In the genomic region with DNA sequence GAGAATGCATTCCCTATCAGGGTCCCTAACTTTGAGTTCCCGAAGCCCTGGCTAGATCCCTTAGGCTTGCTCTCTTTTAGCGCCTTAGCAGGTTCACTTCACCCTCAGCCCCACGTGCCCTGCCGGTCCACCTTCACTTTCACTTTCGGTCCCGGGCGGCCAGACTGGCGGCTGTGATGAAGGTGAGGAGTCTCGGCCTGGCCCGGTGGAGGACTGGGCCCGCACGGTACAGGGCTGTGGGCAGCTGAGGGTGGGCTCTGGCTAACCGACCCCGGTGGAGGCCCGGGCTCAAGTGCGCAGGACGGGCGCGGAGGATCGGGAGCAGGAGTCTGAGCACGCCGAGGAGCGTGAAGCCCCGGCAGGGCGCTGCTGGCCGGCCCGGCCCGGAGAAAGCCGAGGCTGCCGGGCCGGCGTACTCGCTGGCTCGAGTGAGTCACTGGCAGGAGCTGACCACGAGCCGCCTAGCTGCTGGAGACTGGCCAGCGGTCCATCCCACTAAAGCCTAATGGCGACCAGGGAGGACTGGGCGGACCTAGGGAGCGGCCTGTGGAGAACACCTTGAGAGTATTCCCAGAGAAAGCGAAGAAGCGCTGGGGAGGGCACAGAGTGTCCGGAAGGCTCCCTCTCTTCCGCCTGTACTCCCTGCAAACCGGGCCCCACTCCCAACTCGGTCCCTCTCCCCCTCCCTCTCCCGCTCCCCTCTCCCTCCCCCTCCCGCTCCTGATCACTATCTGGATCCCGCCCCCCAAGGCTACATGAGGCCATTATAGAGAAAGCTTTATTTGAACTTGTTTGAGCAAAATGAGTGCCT, we compare ENCODE assay signal across 8 mouse cellular contexts. TPM values are rescaled to one million over a fixed set of nuclear protein-coding genes. Genes with fewer than 3 reads are reported as not detected.
DNase-seq lines count a peak whose midpoint lies in the region; ATAC-seq and TF ChIP-seq lines count a peak whose summit lies in the region.

No protein-coding gene starts in this region.

- peak overlapping the region; percentile 93 for H3K27ac ChIP-seq in embryonic facial prominence, embryonic 13.5 days
- peak overlapping the region; percentile 84 for H3K27ac ChIP-seq in kidney, adult 2 months (ENCODE audit: insufficient read depth, low read depth, low read length)
- peak overlapping the region; percentile 85 for H3K27ac ChIP-seq in limb, embryonic 11.5 days (replicated peaks; ENCODE audit: low read depth, low read length)
- peak overlapping the region; percentile 72 for H3K27ac ChIP-seq in midbrain, embryonic 13.5 days
- peak overlapping the region; percentile 95 for H3K27ac ChIP-seq in small intestine, adult 2 months (ENCODE audit: insufficient read depth, low read depth, low read length)

- no peaks in the 10 kb centered on the region for H3K9me3 ChIP-seq in embryonic facial prominence, embryonic 13.5 days
- H3K9me3 ChIP-seq in limb, embryonic 11.5 days (ENCODE audit: control insufficient read depth, low read length): no peaks in the 10 kb centered on the region
- H3K9me3 ChIP-seq in midbrain, embryonic 13.5 days: no peaks in the 10 kb centered on the region

- peak overlapping the region; percentile 97 for H3K9ac ChIP-seq in embryonic facial prominence, embryonic 13.5 days
- peak overlapping the region; percentile 94 for H3K9ac ChIP-seq in limb, embryonic 11.5 days (ENCODE audit: low read length)
- H3K9ac ChIP-seq in midbrain, embryonic 13.5 days (replicated peaks): peak overlapping the region; percentile 87

- peak; percentile 85 for ATAC-seq in embryonic facial prominence, embryonic 13.5 days (ENCODE audit: insufficient number of reproducible peaks, insufficient read depth, low FRiP score, low TSS enrichment, low read depth)
- ATAC-seq in limb, embryonic 11.5 days (ENCODE audit: insufficient number of reproducible peaks, low FRiP score, low TSS enrichment, low read depth): peak; percentile 86
- peak; percentile 95 for ATAC-seq in midbrain, embryonic 13.5 days

- no peak for TF ChIP-seq POLR2A in kidney, adult 2 months (IDR thresholded peaks at IDR 0.05; ENCODE audit: low read depth, low read length)
- peak; percentile 61; the same call in 1 of the 2 replicates for TF ChIP-seq POLR2A in small intestine, adult 2 months (IDR thresholded peaks at IDR 0.05; ENCODE audit: low read depth, low read length)

- H3K4me2 ChIP-seq in embryonic facial prominence, embryonic 13.5 days: peak overlapping the region; percentile 70
- peak overlapping the region; percentile 59 for H3K4me2 ChIP-seq in limb, embryonic 11.5 days (ENCODE audit: low read depth, severe bottlenecking)
- H3K4me2 ChIP-seq in midbrain, embryonic 13.5 days (replicated peaks): peak overlapping the region; percentile 90

- H3K4me1 ChIP-seq in embryonic facial prominence, embryonic 13.5 days: no peaks in the 10 kb centered on the region
- no peaks in the 10 kb centered on the region; the same call in 1 of the 2 replicates for H3K4me1 ChIP-seq in kidney, adult 2 months (ENCODE audit: control insufficient read depth, insufficient read depth, low read length)
- 0 out of 2 replicates have a peak, but pooled peaks cover 4% of the 10 kb centered on the region for H3K4me1 ChIP-seq in limb, embryonic 11.5 days (ENCODE audit: control insufficient read depth, insufficient read depth, low read length)
- peaks cover 5% of the 10 kb centered on the region for H3K4me1 ChIP-seq in midbrain, embryonic 13.5 days (replicated peaks)
- H3K4me1 ChIP-seq in small intestine, adult 2 months (ENCODE audit: control insufficient read depth, insufficient read depth, insufficient read length, low read length): no peaks in the 10 kb centered on the region

- H3K27me3 ChIP-seq in embryonic facial prominence, embryonic 13.5 days: no peaks in the 10 kb centered on the region
- H3K27me3 ChIP-seq in kidney, adult 2 months (replicated peaks; ENCODE audit: control insufficient read depth, insufficient read depth, low read length): no peaks in the 10 kb centered on the region
- no peaks in the 10 kb centered on the region for H3K27me3 ChIP-seq in limb, embryonic 11.5 days (ENCODE audit: control insufficient read depth, insufficient read depth, low read length)
- no peaks in the 10 kb centered on the region for H3K27me3 ChIP-seq in midbrain, embryonic 13.5 days
- no peaks in the 10 kb centered on the region for H3K27me3 ChIP-seq in small intestine, adult 2 months (ENCODE audit: control insufficient read depth, insufficient read depth, low read length)

- DNase-seq in 3T3-L1 (ENCODE audit: low read depth, low spot score): peak; percentile 95
- peak; percentile 92 for DNase-seq in adrenal gland, postnatal 36 days
- peak; percentile 88 to 90 for DNase-seq in heart, adult 18-20 months
- peak; percentile 92 for DNase-seq in kidney, adult 2 months
- DNase-seq in limb, embryonic 11.5 days (ENCODE audit: low spot score): peak; percentile 81

- no peak for TF ChIP-seq CTCF in kidney, adult 2 months (conservative IDR thresholded peaks at IDR 0.05; ENCODE audit: insufficient read depth, insufficient read length, low read depth, low read length)
- TF ChIP-seq CTCF in small intestine, adult 2 months (IDR thresholded peaks at IDR 0.05; ENCODE audit: extremely low read depth, insufficient read length, insufficient replicate concordance, low read depth, low read length): no peak

- under 1% methylated on average over 46 of the region's 49 CpGs for WGBS in embryonic facial prominence, embryonic 13.5 days
- WGBS in kidney, adult 2 months: under 1% methylated on average over 45 of the region's 49 CpGs
- WGBS in limb, embryonic 11.5 days: under 1% methylated on average over 47 of the region's 49 CpGs
- 0% methylated on average over 47 of the region's 49 CpGs for WGBS in midbrain, embryonic 13.5 days
- under 1% methylated on average over 47 of the region's 49 CpGs for WGBS in small intestine, adult 2 months

- no peaks in the 10 kb centered on the region for H3K36me3 ChIP-seq in embryonic facial prominence, embryonic 13.5 days
- no peaks in the 10 kb centered on the region for H3K36me3 ChIP-seq in kidney, adult 2 months (ENCODE audit: control insufficient read depth, insufficient read depth, low read length)
- no peaks in the 10 kb centered on the region for H3K36me3 ChIP-seq in limb, embryonic 11.5 days (ENCODE audit: control insufficient read depth, insufficient read depth, low read length)
- H3K36me3 ChIP-seq in midbrain, embryonic 13.5 days: no peaks in the 10 kb centered on the region
- no peaks in the 10 kb centered on the region; the same call in 1 of the 2 replicates for H3K36me3 ChIP-seq in small intestine, adult 2 months (ENCODE audit: control insufficient read depth, insufficient read depth, low read length)

- H3K4me3 ChIP-seq in embryonic facial prominence, embryonic 13.5 days: peak overlapping the region; percentile 81
- peak overlapping the region; percentile 82 for H3K4me3 ChIP-seq in kidney, adult 2 months (ENCODE audit: insufficient read depth, low read depth, low read length)
- peak overlapping the region; percentile 63 for H3K4me3 ChIP-seq in limb, embryonic 11.5 days (ENCODE audit: low read depth, low read length)
- H3K4me3 ChIP-seq in midbrain, embryonic 13.5 days (replicated peaks): peak overlapping the region; percentile 77
- H3K4me3 ChIP-seq in small intestine, adult 2 months (ENCODE audit: low read depth, low read length): peak overlapping the region; percentile 84

RNA-seq across cellular contexts. Expression of gene Erap1, which starts 0.5 kb away (rescaled TPM):
- total RNA-seq in adrenal gland, postnatal 36 days (2021): 10 to 100 TPM; 80.0 to 92.4 TPM
- 6.3 and 7.8 TPM in 2 replicates for polyA plus RNA-seq in embryonic facial prominence, embryonic 13.5 days (2015; fragmentation: Nextera tagmentation; extraction: Ambion mirVana)
- total RNA-seq in heart, adult 18-20 months (2021): 10 to 100 TPM; 44.6 to 52.3 TPM
- polyA plus RNA-seq in kidney, adult 2 months (2012; rRNA removed): 11.0 and 13.3 TPM in 2 replicates
- polyA plus RNA-seq in limb, embryonic 11.5 days (2014; fragmentation: Nextera tagmentation; extraction: Ambion mirVana): 2.7 and 3.5 TPM in 2 replicates
- polyA plus RNA-seq in midbrain, embryonic 13.5 days (2015; fragmentation: Nextera tagmentation; extraction: Ambion mirVana): 4.5 and 5.2 TPM in 2 replicates
- 7.6 and 16.2 TPM in 2 replicates for polyA plus RNA-seq in small intestine, adult 2 months (2012; rRNA removed)

Comparison
In these comparisons a context has a peak if more than half of its experiments do, and no peak if none do; other contexts are left out.
1. Peak in every context shown above with its lines: DNase-seq, ATAC-seq, H3K4me3 ChIP-seq and H3K27ac ChIP-seq.